Mouse (Mus musculus) 3T3-L1 (cell line): Measurements from ENCODE around the gene Zfp768.

ENCODE experiments used
- DNase-seq: peaks from one replicate; pipeline ENCODE4 v3.0.0-alpha.2; 2015; ENCODE audit warnings: low read depth, low spot score

Gene Zfp768

DNA sequence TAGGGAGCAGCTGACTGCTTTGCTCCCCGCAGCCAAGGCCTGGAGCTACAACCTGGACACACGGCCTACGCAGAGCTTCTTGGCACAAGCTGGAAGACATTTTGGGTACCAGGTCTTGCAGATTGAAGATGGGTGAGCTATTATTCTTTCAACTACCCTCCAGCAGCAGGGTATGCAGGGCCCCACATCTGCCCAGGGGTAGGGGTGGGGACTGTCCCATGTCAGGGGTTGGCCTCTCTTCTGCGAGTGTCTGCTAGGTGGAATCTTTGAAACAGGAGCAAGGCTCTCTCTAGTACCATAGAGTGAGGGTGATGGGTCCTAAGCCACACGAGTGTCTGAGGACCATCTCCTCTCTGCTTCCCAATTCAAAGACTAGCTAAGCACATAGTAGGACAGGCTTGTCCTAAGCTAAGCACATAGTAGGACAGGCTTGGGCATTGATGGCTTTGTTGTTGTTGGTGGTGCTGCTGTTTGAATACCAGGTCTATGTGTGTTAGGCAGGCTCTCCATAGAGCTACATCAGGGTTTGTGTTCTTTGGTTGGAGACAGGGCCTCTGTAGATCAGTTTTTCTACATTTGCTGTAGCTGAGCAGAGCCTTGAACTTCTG is 47.7 kb downstream of the Zfp768 start:
- no peak for DNase-seq

DNA sequence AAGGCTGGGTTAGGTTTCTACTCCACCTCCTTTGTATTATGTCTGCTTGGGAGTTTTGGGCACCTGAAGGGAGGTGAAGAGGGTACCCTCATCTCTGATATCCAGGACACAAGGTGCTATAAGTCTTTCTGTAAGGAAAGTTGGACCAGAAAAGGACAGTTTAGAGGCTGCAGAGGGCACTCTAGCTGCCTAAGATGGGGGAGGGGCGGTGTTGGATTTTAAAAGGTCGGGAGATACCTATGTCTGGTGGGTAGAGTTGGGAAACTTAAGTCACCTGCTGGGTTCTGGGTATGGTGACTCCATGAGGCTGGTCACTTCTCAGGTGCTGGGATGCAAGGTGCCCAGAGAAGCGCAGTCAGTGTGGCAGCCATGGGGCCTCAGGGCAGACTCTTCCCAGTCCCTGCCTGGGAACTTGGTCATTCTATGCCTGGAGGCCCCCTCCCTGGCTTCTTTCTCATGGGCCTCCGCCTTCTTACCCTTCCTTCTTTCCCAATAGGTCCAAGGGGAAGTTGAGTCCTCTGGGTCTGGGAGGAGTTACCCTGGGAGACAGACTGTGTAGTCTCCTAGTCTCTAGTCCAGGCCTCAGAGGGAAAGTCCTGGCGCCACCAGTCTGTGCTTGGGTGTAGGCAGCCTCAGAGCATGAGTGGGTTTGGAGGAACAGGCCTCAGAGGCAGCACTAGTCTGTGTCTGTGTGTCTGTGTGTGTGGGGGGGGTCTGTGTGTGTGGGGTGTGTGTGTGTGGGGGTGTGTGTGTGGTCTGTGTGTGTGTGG is 48.4 kb downstream of the Zfp768 start:
- DNase-seq, result no peak

GRCm38 (mm10) chr7:127296098-127296497 is 49.3 kb downstream of the Zfp768 start, which contains the start of gene Itgal:
TSS of gene Itgal (plus strand) at chr7:127296260.
- no peak for DNase-seq
